9 mouse cellular contexts compared by ENCODE assay signal in genomic region chr15:89468577-89468976, GRCm38 (mm10). TPM values are rescaled to one million over a fixed set of nuclear protein-coding genes. Genes with fewer than 3 reads are reported as not detected.
DNase-seq lines count a peak whose midpoint lies in the region; ATAC-seq lines count a peak whose summit lies in the region.
"Had no signal": no experiment of that assay in that cellular context is flagged by ENCODE, and none has a peak within 500 bp of the region (broad histone marks: within the 10 kb centered on the region; RNA-seq: fewer than 3 reads in every experiment).

No protein-coding gene starts in this region.

- H3K27me3 ChIP-seq in hindbrain, embryonic 11.5 days (ENCODE audit: control insufficient read depth, insufficient read depth, low read length), result no peaks in the 10 kb centered on the region
- no peaks in the 10 kb centered on the region for H3K27me3 ChIP-seq in hindbrain, embryonic 10.5 days (ENCODE audit: insufficient read depth, poor library complexity, severe bottlenecking)
- no peaks in the 10 kb centered on the region for H3K27me3 ChIP-seq in neural tube, embryonic 11.5 days (ENCODE audit: control insufficient read depth, insufficient read depth, low read length)

- peak; percentile 55 for DNase-seq in hindbrain, embryonic 11.5 days (ENCODE audit: low spot score)
- DNase-seq in hindbrain, embryonic 10.5 days (ENCODE audit: low spot score), result no peak
- peak; percentile 20 for DNase-seq in neural tube, embryonic 11.5 days (ENCODE audit: low spot score)
- DNase-seq in neural tube, embryonic 10.5 days (ENCODE audit: extremely low spot score, low spot score), result no peak
- peak; percentile 72 for DNase-seq in brain, adult 2 months (ENCODE audit: low read depth, low spot score)
- peak; percentile 19 for DNase-seq in retina, postnatal 7 days (ENCODE audit: low read depth, low spot score)
- no peak for DNase-seq in kidney, postnatal 4 days
- DNase-seq in heart, adult 8-10 months (ENCODE audit: low spot score), result no peak

- H3K4me3 ChIP-seq in hindbrain, embryonic 11.5 days (ENCODE audit: low read depth, low read length), result no peak overlapping the region
- H3K4me3 ChIP-seq in hindbrain, embryonic 10.5 days, result no peak overlapping the region
- no peak overlapping the region for H3K4me3 ChIP-seq in neural tube, embryonic 11.5 days (ENCODE audit: low read depth, low read length)
- H3K4me3 ChIP-seq: megakaryocyte, embryonic 14.5 days had no signal

- no peak for ATAC-seq in hindbrain, embryonic 11.5 days (ENCODE audit: low FRiP score)
- ATAC-seq in neural tube, embryonic 11.5 days (ENCODE audit: insufficient read depth, low FRiP score, low TSS enrichment), result no peak

- no peak overlapping the region for H3K27ac ChIP-seq in hindbrain, embryonic 11.5 days (ENCODE audit: low read depth, low read length)
- H3K27ac ChIP-seq in hindbrain, embryonic 10.5 days, result no peak overlapping the region
- no peak overlapping the region for H3K27ac ChIP-seq in neural tube, embryonic 11.5 days (ENCODE audit: low read depth, low read length)

- H3K9me3 ChIP-seq in hindbrain, embryonic 11.5 days (ENCODE audit: control insufficient read depth, low read length), result no peaks in the 10 kb centered on the region
- no peaks in the 10 kb centered on the region for H3K9me3 ChIP-seq in hindbrain, embryonic 10.5 days
- no peaks in the 10 kb centered on the region for H3K9me3 ChIP-seq in neural tube, embryonic 11.5 days (ENCODE audit: control insufficient read depth, low read length)
- H3K9me3 ChIP-seq: megakaryocyte, embryonic 14.5 days had no signal

- no peak overlapping the region for H3K9ac ChIP-seq in hindbrain, embryonic 11.5 days (ENCODE audit: low read depth, low read length)
- H3K9ac ChIP-seq in neural tube, embryonic 11.5 days (ENCODE audit: low read length), result no peak overlapping the region

- no peak overlapping the region for H3K4me2 ChIP-seq in hindbrain, embryonic 11.5 days (replicated peaks; ENCODE audit: low read depth, low read length)
- H3K4me2 ChIP-seq in neural tube, embryonic 11.5 days (ENCODE audit: low read depth), result no peak overlapping the region

- no peaks in the 10 kb centered on the region for H3K4me1 ChIP-seq in hindbrain, embryonic 11.5 days (replicated peaks; ENCODE audit: control insufficient read depth, insufficient read depth, low read length)
- no peaks in the 10 kb centered on the region; the same call in 1 of the 2 replicates for H3K4me1 ChIP-seq in hindbrain, embryonic 10.5 days (replicated peaks)
- H3K4me1 ChIP-seq in neural tube, embryonic 11.5 days (ENCODE audit: control insufficient read depth, insufficient read depth, low read length), result no peaks in the 10 kb centered on the region

- 39% methylated on average over 2 of the region's 2 CpGs for WGBS in hindbrain, embryonic 11.5 days
- 36% methylated on average over 2 of the region's 2 CpGs for WGBS in hindbrain, embryonic 10.5 days
- 40% methylated on average over 2 of the region's 2 CpGs for WGBS in neural tube, embryonic 11.5 days

- H3K36me3 ChIP-seq in hindbrain, embryonic 11.5 days (ENCODE audit: control insufficient read depth, insufficient read depth, low read length), result no peaks in the 10 kb centered on the region
- peaks cover 7% of the 10 kb centered on the region; the same call in 1 of the 2 replicates for H3K36me3 ChIP-seq in hindbrain, embryonic 10.5 days
- no peaks in the 10 kb centered on the region for H3K36me3 ChIP-seq in neural tube, embryonic 11.5 days (ENCODE audit: control insufficient read depth, insufficient read depth, low read length)

RNA-seq across cellular contexts. Expression of gene Arsa, which starts 8.6 kb away (rescaled TPM):
- 10.0 and 10.4 TPM in 2 replicates for polyA plus RNA-seq in hindbrain, embryonic 11.5 days (2014; fragmentation: Nextera tagmentation; extraction: Ambion mirVana)
- 14.3 and 14.8 TPM in 2 replicates for polyA plus RNA-seq in hindbrain, embryonic 10.5 days (2016; fragmentation: Nextera tagmentation; extraction: Ambion mirVana)
- polyA plus RNA-seq in neural tube, embryonic 11.5 days (2014; fragmentation: Nextera tagmentation; extraction: Ambion mirVana), result 10.3 and 10.8 TPM in 2 replicates
- total RNA-seq in heart, adult 8-10 months (2022), result 10 to 100 TPM; 10.9 to 12.7 (median 11.8) TPM

RNA-seq across cellular contexts. Expression of gene Mapk8ip2, which starts 14.9 kb away (rescaled TPM):
- polyA plus RNA-seq in hindbrain, embryonic 11.5 days (2014; fragmentation: Nextera tagmentation; extraction: Ambion mirVana), result 22.4 and 24.1 TPM in 2 replicates
- polyA plus RNA-seq in hindbrain, embryonic 10.5 days (2016; fragmentation: Nextera tagmentation; extraction: Ambion mirVana), result 22.2 and 40.3 TPM in 2 replicates
- polyA plus RNA-seq in neural tube, embryonic 11.5 days (2014; fragmentation: Nextera tagmentation; extraction: Ambion mirVana), result 27.6 and 33.2 TPM in 2 replicates
- total RNA-seq in heart, adult 8-10 months (2022), result under 1 TPM in 3 of 4 experiments, not detected in 1; 0.09 to 0.25 (median 0.09) TPM

RNA-seq across cellular contexts. Expression of gene Shank3, which starts 30.8 kb away (rescaled TPM):
- polyA plus RNA-seq in hindbrain, embryonic 11.5 days (2014; fragmentation: Nextera tagmentation; extraction: Ambion mirVana), result 2.8 and 3.5 TPM in 2 replicates
- 2.8 and 3.5 TPM in 2 replicates for polyA plus RNA-seq in hindbrain, embryonic 10.5 days (2016; fragmentation: Nextera tagmentation; extraction: Ambion mirVana)
- 2.7 and 3.0 TPM in 2 replicates for polyA plus RNA-seq in neural tube, embryonic 11.5 days (2014; fragmentation: Nextera tagmentation; extraction: Ambion mirVana)
- total RNA-seq in heart, adult 8-10 months (2022), result 10 to 100 TPM; 36.3 to 53.5 (median 43.5) TPM

RNA-seq across cellular contexts. Expression of gene Chkb, which starts 38.9 kb away (rescaled TPM):
- 54.7 and 63.4 TPM in 2 replicates for polyA plus RNA-seq in hindbrain, embryonic 11.5 days (2014; fragmentation: Nextera tagmentation; extraction: Ambion mirVana)
- 50.9 and 64.1 TPM in 2 replicates for polyA plus RNA-seq in hindbrain, embryonic 10.5 days (2016; fragmentation: Nextera tagmentation; extraction: Ambion mirVana)
- polyA plus RNA-seq in neural tube, embryonic 11.5 days (2014; fragmentation: Nextera tagmentation; extraction: Ambion mirVana), result 58.1 and 63.8 TPM in 2 replicates
- total RNA-seq in heart, adult 8-10 months (2022), result 10 to 100 TPM; 46.7 to 59.6 (median 54.0) TPM

RNA-seq across cellular contexts. Expression of gene Gm44502, which starts 39.1 kb away (rescaled TPM):
- not detected in 2 replicates for polyA plus RNA-seq in hindbrain, embryonic 11.5 days (2014; fragmentation: Nextera tagmentation; extraction: Ambion mirVana)
- polyA plus RNA-seq in hindbrain, embryonic 10.5 days (2016; fragmentation: Nextera tagmentation; extraction: Ambion mirVana), result not detected in 2 replicates
- polyA plus RNA-seq in neural tube, embryonic 11.5 days (2014; fragmentation: Nextera tagmentation; extraction: Ambion mirVana), result 0.26 and 0.64 TPM in 2 replicates
- 10 to 100 TPM in 2 of 4 experiments, 1 to 10 TPM in 2; 6.9 to 14.3 (median 10.7) TPM for total RNA-seq in heart, adult 8-10 months (2022)

Comparison
In these comparisons a context has a peak if more than half of its experiments do, and no peak if none do; other contexts are left out.
1. DNase-seq: peak in hindbrain, embryonic 11.5 days (single experiment), neural tube, embryonic 11.5 days (single experiment), brain, adult 2 months (single experiment) and retina, postnatal 7 days (single experiment); none in hindbrain, embryonic 10.5 days (single experiment), neural tube, embryonic 10.5 days (single experiment), kidney, postnatal 4 days (0 of 2) and heart, adult 8-10 months (single experiment).